Mouse (Mus musculus) megakaryocyte, embryonic 14.5 days (primary cell): Measurements from ENCODE around the gene 4931400O07Rik. TPM values are rescaled to one million over a fixed set of nuclear protein-coding genes. Genes with fewer than 3 reads are reported as not detected.

Experiments used
- H3K27me3 ChIP-seq: replicated peaks from 2 replicates; pipeline ENCODE3; 2012; ENCODE audit warnings: inconsistent platforms
- H3K36me3 ChIP-seq: replicated peaks from 2 replicates; pipeline ENCODE3; 2012; ENCODE audit warnings: low read length, inconsistent platforms, mixed read lengths
- H3K4me1 ChIP-seq: 2 replicates; pipeline ENCODE4 v1.6.1; 2012; ENCODE audit warnings: inconsistent platforms
- H3K4me3 ChIP-seq: replicated peaks from 2 replicates; pipeline ENCODE3; 2012; ENCODE audit warnings: moderate library complexity, mild to moderate bottlenecking, inconsistent platforms
- H3K9me3 ChIP-seq: 2 replicates; pipeline ENCODE4 v1.6.1; 2012; ENCODE audit warnings: inconsistent platforms
- FLI1 ChIP-seq: IDR thresholded peaks from 2 replicates; pipeline ENCODE4 v1.6.1; 2012; ENCODE audit warnings: low read length, inconsistent platforms, mixed read lengths
- GATA1 ChIP-seq: IDR thresholded peaks from 3 replicates; pipeline ENCODE4 v1.6.1; 2012; ENCODE audit warnings: mixed read lengths, low read length, inconsistent platforms, borderline replicate concordance
- polyA plus RNA-seq: library from polyadenylated mRNA; stranded (reverse); fragments of >175 nt; gene quantifications from 2 replicates; pipeline ENCODE4 v1.2.3, GENCODE M21; 2012; ENCODE audit warnings: low replicate concordance; ENCODE audit not compliant: insufficient read depth

The 4931400O07Rik gene
- not detected in 2 replicates for polyA plus RNA-seq

DNA sequence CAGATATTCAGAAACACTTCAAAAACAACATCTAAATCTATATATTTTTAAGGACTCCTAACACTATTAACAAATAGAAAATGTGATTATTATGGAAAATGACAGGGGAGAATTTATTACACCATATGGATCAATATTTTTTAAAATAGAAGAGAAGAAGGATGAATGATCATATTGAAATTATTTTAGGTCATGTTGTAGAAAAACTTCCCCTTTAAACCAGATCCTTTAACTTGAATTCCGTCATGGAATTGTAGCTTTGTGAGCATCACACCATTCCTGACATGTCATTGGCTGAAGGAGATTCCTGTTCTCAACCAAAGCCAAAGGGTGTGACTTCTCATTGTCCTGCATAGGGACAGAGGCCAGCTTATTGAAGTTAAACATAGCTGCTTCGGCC is at the start of gene 4931400O07Rik:
Gene 4931400O07Rik, plus strand, starts transcription at position 301 of the 400 bp plus-strand sequence.
- TF ChIP-seq FLI1, result no peak
- TF ChIP-seq GATA1, result no peak
- H3K4me3 ChIP-seq, result no peak within 1 kb of the TSS
- H3K4me1 ChIP-seq, result no peaks in the 10 kb centered on the region
- no peaks in the 10 kb centered on the region for H3K27me3 ChIP-seq
- no peaks in the 10 kb centered on the region for H3K36me3 ChIP-seq
- no peaks in the 10 kb centered on the region for H3K9me3 ChIP-seq

Other genes with a start within 250 kb of the 4931400O07Rik start
- not detected in 2 replicates for gene 4933402E13Rik, start 184.5 kb upstream of the 4931400O07Rik start, polyA plus RNA-seq